Mouse (Mus musculus): ENCODE data around the gene Cdk14. TPM values are rescaled to one million over a fixed set of nuclear protein-coding genes. Genes with fewer than 3 reads are reported as not detected.

Gene Cdk14
- total RNA-seq, 1 experiment = 3.5 TPM

- DNase-seq (ENCODE audit: low read depth, low spot score) = no peak
- H3K4me3 ChIP-seq (ENCODE audit: insufficient read depth in 1 of 2, low read depth in 1 of 2, low read length in 2 of 2, poor library complexity in 1 of 2, severe bottlenecking in 1 of 2) = no peak overlapping the region
- H3K9me3 ChIP-seq (ENCODE audit: control insufficient read depth, insufficient read depth, low read depth, low read length) = no peaks in the 10 kb centered on the region
- H3K9ac ChIP-seq (ENCODE audit: insufficient read depth, low read depth, low read length, poor library complexity, severe bottlenecking) = no peak overlapping the region
- in situ Hi-C loops (cut with MboI; ENCODE audit: low sequenced_read_pairs in 2 of 2, unreplicated experiment in 2 of 2) = no loop called here
- H3K36me3 ChIP-seq (ENCODE audit: control insufficient read depth, insufficient read depth, low read length, poor library complexity, severe bottlenecking) = no peaks in the 10 kb centered on the region
- no peaks in the 10 kb centered on the region for H3K4me1 ChIP-seq (ENCODE audit: control insufficient read depth in 2 of 2, insufficient read depth in 2 of 2, low read length in 2 of 2, poor library complexity in 1 of 2)
- H3K27ac ChIP-seq (ENCODE audit: insufficient read depth, low read depth, low read length, poor library complexity, severe bottlenecking) = no peak overlapping the region
- TF ChIP-seq ZNF384 (IDR thresholded peaks at IDR 0.05; ENCODE audit: low read depth, low read length) = no peak
- no peak for TF ChIP-seq MAFK (IDR thresholded peaks at IDR 0.05; ENCODE audit: insufficient read depth, low read depth, low read length)
- TF ChIP-seq HCFC1 (IDR thresholded peaks at IDR 0.05; ENCODE audit: borderline replicate concordance, insufficient read depth, low read length) = no peak
- TF ChIP-seq CHD2 (IDR thresholded peaks at IDR 0.05; ENCODE audit: low read depth, low read length) = no peak
- no peak for TF ChIP-seq ZC3H11A (IDR thresholded peaks at IDR 0.05; ENCODE audit: borderline replicate concordance, low read depth, low read length)
Observed at GRCm38 (mm10) chr5:4790265-4790664, 629.8 kb downstream of the Cdk14 start.

- Histone ChIP-seq H3K4me1 (ENCODE audit: control insufficient read depth in 2 of 2, insufficient read depth in 2 of 2, low read length in 2 of 2, poor library complexity in 1 of 2) (no peaks in the 10 kb centered on the region), H3K36me3 (ENCODE audit: control insufficient read depth, insufficient read depth, low read length, poor library complexity, severe bottlenecking) (no peaks in the 10 kb centered on the region), H3K27ac (ENCODE audit: insufficient read depth, low read depth, low read length, poor library complexity, severe bottlenecking) (no peak overlapping the region), H3K9me3 (ENCODE audit: control insufficient read depth, insufficient read depth, low read depth, low read length) (no peaks in the 10 kb centered on the region), H3K9ac (ENCODE audit: insufficient read depth, low read depth, low read length, poor library complexity, severe bottlenecking) (no peak overlapping the region), H3K4me3 (ENCODE audit: insufficient read depth in 1 of 2, low read depth in 1 of 2, low read length in 2 of 2, poor library complexity in 1 of 2, severe bottlenecking in 1 of 2) (no peak overlapping the region)
- in situ Hi-C loops (cut with MboI; ENCODE audit: low sequenced_read_pairs in 2 of 2, unreplicated experiment in 2 of 2) = no loop called here
- DNase-seq (ENCODE audit: low read depth, low spot score) = no peak
- TF ChIP-seq CHD2 (IDR thresholded peaks at IDR 0.05; ENCODE audit: low read depth, low read length) = no peak
- TF ChIP-seq ZC3H11A (IDR thresholded peaks at IDR 0.05; ENCODE audit: borderline replicate concordance, low read depth, low read length) = no peak
- no peak for TF ChIP-seq MAFK (IDR thresholded peaks at IDR 0.05; ENCODE audit: insufficient read depth, low read depth, low read length)
- no peak for TF ChIP-seq ZNF384 (IDR thresholded peaks at IDR 0.05; ENCODE audit: low read depth, low read length)
- no peak for TF ChIP-seq HCFC1 (IDR thresholded peaks at IDR 0.05; ENCODE audit: borderline replicate concordance, insufficient read depth, low read length)
Observed at GRCm38 (mm10) chr5:4788484-4788883, 631.6 kb downstream of the Cdk14 start.

- TF ChIP-seq HCFC1 (IDR thresholded peaks at IDR 0.05; ENCODE audit: borderline replicate concordance, insufficient read depth, low read length) = no peak
- TF ChIP-seq CHD2 (IDR thresholded peaks at IDR 0.05; ENCODE audit: low read depth, low read length) = no peak
- no peak for TF ChIP-seq ZC3H11A (IDR thresholded peaks at IDR 0.05; ENCODE audit: borderline replicate concordance, low read depth, low read length)
- no peak for TF ChIP-seq MAFK (IDR thresholded peaks at IDR 0.05; ENCODE audit: insufficient read depth, low read depth, low read length)
- no peak for TF ChIP-seq ZNF384 (IDR thresholded peaks at IDR 0.05; ENCODE audit: low read depth, low read length)
- Histone ChIP-seq H3K4me1 (ENCODE audit: control insufficient read depth in 2 of 2, insufficient read depth in 2 of 2, low read length in 2 of 2, poor library complexity in 1 of 2) (no peaks in the 10 kb centered on the region), H3K36me3 (ENCODE audit: control insufficient read depth, insufficient read depth, low read length, poor library complexity, severe bottlenecking) (no peaks in the 10 kb centered on the region), H3K9ac (ENCODE audit: insufficient read depth, low read depth, low read length, poor library complexity, severe bottlenecking) (no peak overlapping the region), H3K27ac (ENCODE audit: insufficient read depth, low read depth, low read length, poor library complexity, severe bottlenecking) (no peak overlapping the region), H3K9me3 (ENCODE audit: control insufficient read depth, insufficient read depth, low read depth, low read length) (no peaks in the 10 kb centered on the region), H3K4me3 (ENCODE audit: insufficient read depth in 1 of 2, low read depth in 1 of 2, low read length in 2 of 2, poor library complexity in 1 of 2, severe bottlenecking in 1 of 2) (no peak overlapping the region)
- in situ Hi-C loops (cut with MboI; ENCODE audit: low sequenced_read_pairs in 2 of 2, unreplicated experiment in 2 of 2) = no loop called here
- no peak for DNase-seq (ENCODE audit: low read depth, low spot score)
Observed at GRCm38 (mm10) chr5:4786816-4787215, 633.3 kb downstream of the Cdk14 start.

- TF ChIP-seq CHD2 (IDR thresholded peaks at IDR 0.05; ENCODE audit: low read depth, low read length) = no peak
- TF ChIP-seq MAFK (IDR thresholded peaks at IDR 0.05; ENCODE audit: insufficient read depth, low read depth, low read length) = no peak
- TF ChIP-seq HCFC1 (IDR thresholded peaks at IDR 0.05; ENCODE audit: borderline replicate concordance, insufficient read depth, low read length) = no peak
- TF ChIP-seq ZNF384 (IDR thresholded peaks at IDR 0.05; ENCODE audit: low read depth, low read length) = no peak
- TF ChIP-seq ZC3H11A (IDR thresholded peaks at IDR 0.05; ENCODE audit: borderline replicate concordance, low read depth, low read length) = no peak
- no peaks in the 10 kb centered on the region for H3K4me1 ChIP-seq (ENCODE audit: control insufficient read depth in 2 of 2, insufficient read depth in 2 of 2, low read length in 2 of 2, poor library complexity in 1 of 2)
- H3K9me3 ChIP-seq (ENCODE audit: control insufficient read depth, insufficient read depth, low read depth, low read length) = no peaks in the 10 kb centered on the region
- H3K36me3 ChIP-seq (ENCODE audit: control insufficient read depth, insufficient read depth, low read length, poor library complexity, severe bottlenecking) = no peaks in the 10 kb centered on the region
- H3K9ac ChIP-seq (ENCODE audit: insufficient read depth, low read depth, low read length, poor library complexity, severe bottlenecking) = no peak overlapping the region
- no peak overlapping the region for H3K27ac ChIP-seq (ENCODE audit: insufficient read depth, low read depth, low read length, poor library complexity, severe bottlenecking)
- no peak overlapping the region for H3K4me3 ChIP-seq (ENCODE audit: insufficient read depth in 1 of 2, low read depth in 1 of 2, low read length in 2 of 2, poor library complexity in 1 of 2, severe bottlenecking in 1 of 2)
- DNase-seq (ENCODE audit: low read depth, low spot score) = no peak
- in situ Hi-C loops (cut with MboI; ENCODE audit: low sequenced_read_pairs in 2 of 2, unreplicated experiment in 2 of 2) = no loop called here
Observed at GRCm38 (mm10) chr5:4778274-4778673, 641.8 kb downstream of the Cdk14 start.

GRCm38 (mm10) chr5:4776495-4776894 lies 643.6 kb downstream of the Cdk14 start:
- H3K36me3 ChIP-seq (ENCODE audit: control insufficient read depth, insufficient read depth, low read length, poor library complexity, severe bottlenecking) = no peaks in the 10 kb centered on the region
- no peak for DNase-seq (ENCODE audit: low read depth, low spot score)
- in situ Hi-C loops (cut with MboI; ENCODE audit: low sequenced_read_pairs in 2 of 2, unreplicated experiment in 2 of 2) = no loop called here
- H3K27ac ChIP-seq (ENCODE audit: insufficient read depth, low read depth, low read length, poor library complexity, severe bottlenecking) = no peak overlapping the region
- no peak overlapping the region for H3K4me3 ChIP-seq (ENCODE audit: insufficient read depth in 1 of 2, low read depth in 1 of 2, low read length in 2 of 2, poor library complexity in 1 of 2, severe bottlenecking in 1 of 2)
- no peaks in the 10 kb centered on the region for H3K9me3 ChIP-seq (ENCODE audit: control insufficient read depth, insufficient read depth, low read depth, low read length)
- H3K4me1 ChIP-seq (ENCODE audit: control insufficient read depth in 2 of 2, insufficient read depth in 2 of 2, low read length in 2 of 2, poor library complexity in 1 of 2) = no peaks in the 10 kb centered on the region
- H3K9ac ChIP-seq (ENCODE audit: insufficient read depth, low read depth, low read length, poor library complexity, severe bottlenecking) = no peak overlapping the region
- TF ChIP-seq ZC3H11A (IDR thresholded peaks at IDR 0.05; ENCODE audit: borderline replicate concordance, low read depth, low read length) (no peak), CHD2 (IDR thresholded peaks at IDR 0.05; ENCODE audit: low read depth, low read length) (no peak), HCFC1 (IDR thresholded peaks at IDR 0.05; ENCODE audit: borderline replicate concordance, insufficient read depth, low read length) (no peak), MAFK (IDR thresholded peaks at IDR 0.05; ENCODE audit: insufficient read depth, low read depth, low read length) (no peak), ZNF384 (IDR thresholded peaks at IDR 0.05; ENCODE audit: low read depth, low read length) (no peak)

Data from ES-E14 (cell line).